Mouse (Mus musculus) granulocyte monocyte progenitor cell, adult 5-6 weeks (primary cell): ENCODE data around the gene Prpmp5. TPM values are rescaled to one million over a fixed set of nuclear protein-coding genes. Genes with fewer than 3 reads are reported as not detected.
"Not testable (repeated sequence)": the region's sequence is repeated elsewhere in the genome, so short reads cannot be mapped to it uniquely, and the experiment has no call there.

Source experiments
- ATAC-seq: replicated peaks from 2 replicates; pipeline ENCODE4 v1.8.0; 2016; ENCODE audit warnings: mild to moderate bottlenecking, moderate TSS enrichment, inconsistent platforms; ENCODE audit not compliant: poor library complexity, severe bottlenecking
- total RNA-seq, 2 experiments: library from RNA; stranded (forward) in 1 of 2; stranded (reverse) in 1 of 2; fragments of 200-712, 200-1000 nt in 1 of 2; fragments of >200 nt in 1 of 2; fragmentation: Nextera tagmentation in 1 of 2; gene quantifications; 2 replicates each; pipeline ENCODE4 v1.2.3; 2014 to 2017

Gene Prpmp5
- total RNA-seq (2014; fragmentation: Nextera tagmentation) (not detected in 2 replicates), total RNA-seq (2017) (not detected in 2 replicates)

DNA sequence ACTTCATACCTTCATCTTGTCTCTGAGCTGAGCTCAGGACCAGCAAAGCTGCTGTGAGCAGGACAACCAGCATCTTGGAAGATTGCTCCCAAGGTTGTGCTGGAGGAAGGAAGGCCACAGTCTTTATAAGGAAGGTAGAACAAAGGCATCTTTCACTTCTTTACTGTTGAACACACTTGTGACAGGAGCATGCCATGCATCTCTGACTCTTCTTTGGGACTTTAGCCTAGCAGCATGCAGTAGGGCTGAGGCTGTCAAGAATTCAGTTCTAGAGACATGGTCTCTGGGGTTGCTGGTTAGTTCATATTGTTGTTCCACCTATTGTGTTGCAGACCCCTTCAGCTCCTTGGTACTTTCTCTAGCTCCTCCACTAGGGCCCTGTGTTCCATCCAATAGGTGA lies at the start of gene Prpmp5:
Gene Prpmp5 (minus strand): TSS at position 101 of the 400 bp plus-strand sequence.
- ATAC-seq = not testable (repeated sequence)

DNA sequence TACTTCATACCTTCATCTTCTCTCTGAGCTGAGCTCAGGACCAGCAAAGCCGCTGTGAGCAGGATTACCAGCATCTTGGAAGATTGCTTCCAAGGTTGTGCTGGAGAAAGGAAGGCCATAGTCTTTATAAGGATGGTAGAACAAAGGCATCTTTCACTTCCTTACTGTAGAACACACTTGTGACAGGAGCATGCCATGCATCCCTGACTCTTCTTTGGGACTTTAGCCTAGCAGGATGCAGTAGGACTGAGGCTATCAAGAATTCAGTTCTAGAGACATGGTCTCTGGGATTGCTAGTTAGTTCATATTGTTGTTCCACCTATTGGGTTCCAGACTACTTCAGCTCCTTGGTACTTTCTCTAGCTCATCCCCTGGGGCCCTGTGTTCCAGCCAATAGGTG lies 49.5 kb upstream of the Prpmp5 start, which contains the start of gene Gm8882:
Gene Gm8882 (minus strand): TSS at position 101 of the 400 bp plus-strand sequence.
- ATAC-seq = not testable (repeated sequence)

Other genes with a start within 250 kb of the Prpmp5 start
- not detected in 2 replicates for gene Prb1, start 104.2 kb downstream of the Prpmp5 start, total RNA-seq (2014; fragmentation: Nextera tagmentation)
- not detected in 2 replicates for gene Prb1, start 104.2 kb downstream of the Prpmp5 start, total RNA-seq (2017)
- not detected in 2 replicates for gene Gm8882, start 49.4 kb upstream of the Prpmp5 start, total RNA-seq (2014; fragmentation: Nextera tagmentation)
- gene Gm8882, start 49.4 kb upstream of the Prpmp5 start, total RNA-seq (2017) = not detected in 2 replicates